Mouse (Mus musculus) lung, postnatal 0 days (tissue): ENCODE data around the gene Creld1. TPM values are rescaled to one million over a fixed set of nuclear protein-coding genes. Genes with fewer than 3 reads are reported as not detected.

Experiments used
- ATAC-seq: fragments of 200-750 bp; cut with Nextera tagmentation; 2 replicates; pipeline ENCODE4 v1.8.0; 2017; ENCODE audit warnings: moderate library complexity
- DNase-seq: peaks from one replicate; pipeline ENCODE4 v3.0.0-alpha.2; 2016; ENCODE audit warnings: low spot score
- H3K27ac ChIP-seq: fragments of 300-500 bp; sonication (generic); 2 replicates; pipeline ENCODE4 v1.5.1; 2014; ENCODE audit warnings: antibody characterized with exemption, mild to moderate bottlenecking, low read length, mixed read lengths
- H3K27me3 ChIP-seq: fragments of 300-500 bp; sonication (generic); replicated peaks from 2 replicates; pipeline ENCODE4 v1.6.1; 2014; ENCODE audit warnings: low read length, mixed read lengths; ENCODE audit not compliant: insufficient read depth
- H3K36me3 ChIP-seq: fragments of 300-500 bp; sonication (generic); 2 replicates; pipeline ENCODE4 v1.6.1; 2014; ENCODE audit warnings: low read length, mixed read lengths; ENCODE audit not compliant: insufficient read depth
- H3K4me1 ChIP-seq: fragments of 300-500 bp; sonication (generic); 2 replicates; pipeline ENCODE4 v1.6.1; 2014; ENCODE audit warnings: antibody characterized with exemption, low read depth, low read length, mixed read lengths; ENCODE audit not compliant: insufficient read depth
- H3K4me2 ChIP-seq: fragments of 300-500 bp; sonication (generic); replicated peaks from 2 replicates; pipeline ENCODE4 v1.6.1; 2014; ENCODE audit warnings: low read depth, mild to moderate bottlenecking, low read length, moderate library complexity, mixed read lengths
- H3K4me3 ChIP-seq: fragments of 300-500 bp; sonication (generic); 2 replicates; pipeline ENCODE4 v1.5.1; 2014; ENCODE audit warnings: low read depth, low read length
- H3K9ac ChIP-seq: fragments of 300-500 bp; sonication (generic); replicated peaks from 2 replicates; pipeline ENCODE4 v1.6.1; 2014; ENCODE audit warnings: low read depth, mild to moderate bottlenecking
- H3K9me3 ChIP-seq: fragments of 300-500 bp; sonication (generic); 2 replicates; pipeline ENCODE4 v1.6.1; 2016; ENCODE audit warnings: low read length, mixed read lengths
- CTCF ChIP-seq: IDR thresholded peaks from 2 replicates; pipeline ENCODE4 v1.5.1; 2016; ENCODE audit warnings: antibody characterized with exemption, mild to moderate bottlenecking
- EP300 ChIP-seq: IDR thresholded peaks from 2 replicates; pipeline ENCODE4 v1.6.1; 2016; ENCODE audit warnings: antibody characterized with exemption, mild to moderate bottlenecking, control low read depth
- WGBS: fragments of 180-500 bp; shearing (Covaris S2); extraction: QIAGEN DNeasy Blood & Tissue Kit; methylation state at CpG from one replicate; pipeline ENCODE4 v1.1.7; 2014; 5-methylcytosine and 5-hydroxymethylcytosine counted together
- polyA plus RNA-seq: library from polyadenylated mRNA; unstranded; fragments of >200 nt; fragmentation: Nextera tagmentation; extraction: Ambion mirVana; gene quantifications from 2 replicates; pipeline ENCODE4 v1.2.1, GENCODE M21; 2015

Creld1 gene
- polyA plus RNA-seq, 1 experiment from 2014 or later = 25.5 TPM

GRCm38 (mm10) chr6:113508947-113509280 is 25.8 kb downstream of the Creld1 start:
- H3K4me3 ChIP-seq = no peak overlapping the region
- no peaks in the 10 kb centered on the region for H3K9me3 ChIP-seq
- H3K36me3 ChIP-seq = peaks cover 6% of the 10 kb centered on the region; the same call in 1 of the 2 replicates
- H3K4me2 ChIP-seq = no peak overlapping the region
- no peak overlapping the region for H3K9ac ChIP-seq
- H3K4me1 ChIP-seq = no peaks in the 10 kb centered on the region
- H3K27ac ChIP-seq = no peak overlapping the region
- no peak for TF ChIP-seq CTCF
- TF ChIP-seq EP300 = no peak
- 48% methylated on average over 5 of the region's 5 CpGs for WGBS
- no peaks in the 10 kb centered on the region for H3K27me3 ChIP-seq
- ATAC-seq = no peak
- DNase-seq = no peak

- no peak for ATAC-seq
- Histone ChIP-seq H3K36me3 (peaks cover 45% of the 10 kb centered on the region), H3K9me3 (no peaks in the 10 kb centered on the region)
Observed at GRCm38 (mm10) chr6:113513944-113514343, 30.8 kb downstream of the Creld1 start.

GRCm38 (mm10) chr6:113514600-113514999 is 31.5 kb downstream of the Creld1 start:
- no peak overlapping the region for H3K9ac ChIP-seq
- WGBS = 94% methylated on average over 3 of the region's 3 CpGs
- no peaks in the 10 kb centered on the region for H3K27me3 ChIP-seq
- no peaks in the 10 kb centered on the region for H3K4me1 ChIP-seq
- H3K27ac ChIP-seq = no peak overlapping the region
- no peak for DNase-seq
- no peak for ATAC-seq
- no peaks in the 10 kb centered on the region for H3K9me3 ChIP-seq
- TF ChIP-seq CTCF = no peak
- no peak for TF ChIP-seq EP300
- no peak overlapping the region for H3K4me3 ChIP-seq
- H3K4me2 ChIP-seq = no peak overlapping the region
- H3K36me3 ChIP-seq = peaks cover 51% of the 10 kb centered on the region

More at GRCm38 (mm10) chr6:113513944-113514343, 30.8 kb downstream of the Creld1 start:
- no peak for DNase-seq
- no peaks in the 10 kb centered on the region for H3K4me1 ChIP-seq
- no peaks in the 10 kb centered on the region for H3K27me3 ChIP-seq
- TF ChIP-seq CTCF = no peak
- no peak for TF ChIP-seq EP300
- WGBS = 93% methylated on average over 6 of the region's 6 CpGs
- H3K4me3 ChIP-seq = no peak overlapping the region
- H3K27ac ChIP-seq = no peak overlapping the region
- no peak overlapping the region for H3K4me2 ChIP-seq
- no peak overlapping the region for H3K9ac ChIP-seq

GRCm38 (mm10) chr6:113517434-113518080 is 34.5 kb downstream of the Creld1 start:
- 84% methylated on average over 8 of the region's 8 CpGs for WGBS
- H3K27me3 ChIP-seq = no peaks in the 10 kb centered on the region
- H3K9ac ChIP-seq = no peak overlapping the region
- H3K4me3 ChIP-seq = no peak overlapping the region
- H3K4me2 ChIP-seq = no peak overlapping the region
- no peaks in the 10 kb centered on the region for H3K9me3 ChIP-seq
- no peak overlapping the region for H3K27ac ChIP-seq
- TF ChIP-seq EP300 (no peak), CTCF (no peak)
- peaks cover 71% of the 10 kb centered on the region for H3K36me3 ChIP-seq
- ATAC-seq (no peak), DNase-seq (no peak)
- H3K4me1 ChIP-seq = no peaks in the 10 kb centered on the region

GRCm38 (mm10) chr6:113522310-113522709 is 39.2 kb downstream of the Creld1 start:
- H3K27ac ChIP-seq = no peak overlapping the region
- TF ChIP-seq CTCF (no peak), EP300 (no peak)
- no peaks in the 10 kb centered on the region for H3K9me3 ChIP-seq
- H3K4me2 ChIP-seq = no peak overlapping the region
- no peak overlapping the region for H3K4me3 ChIP-seq
- H3K27me3 ChIP-seq = no peaks in the 10 kb centered on the region
- DNase-seq (no peak), ATAC-seq (no peak)
- no peaks in the 10 kb centered on the region for H3K4me1 ChIP-seq
- 76% methylated on average over 1 of the region's 1 CpGs for WGBS
- H3K9ac ChIP-seq = no peak overlapping the region
- peaks cover 46% of the 10 kb centered on the region for H3K36me3 ChIP-seq

GRCm38 (mm10) chr6:113523420-113523819 is 40.3 kb downstream of the Creld1 start:
- H3K9me3 ChIP-seq = no peaks in the 10 kb centered on the region
- no peak overlapping the region for H3K27ac ChIP-seq
- no peak overlapping the region for H3K4me3 ChIP-seq
- no peaks in the 10 kb centered on the region for H3K27me3 ChIP-seq
- H3K4me2 ChIP-seq = no peak overlapping the region
- H3K4me1 ChIP-seq = no peaks in the 10 kb centered on the region
- ATAC-seq (no peak), DNase-seq (no peak)
- no peak overlapping the region for H3K9ac ChIP-seq
- TF ChIP-seq CTCF = no peak
- TF ChIP-seq EP300 = no peak
- peaks cover 35% of the 10 kb centered on the region for H3K36me3 ChIP-seq
- WGBS = 67% methylated on average over 8 of the region's 8 CpGs
